Mouse (Mus musculus) liver, embryonic 12.5 days (tissue): ENCODE measurements around the gene Gpc6. TPM values are rescaled to one million over a fixed set of nuclear protein-coding genes. Genes with fewer than 3 reads are reported as not detected.

Experiments used
- ATAC-seq: fragments of 200-750 bp; cut with Nextera tagmentation; 2 replicates; pipeline ENCODE4 v1.8.0; 2017; ENCODE audit warnings: moderate number of reproducible peaks, mild to moderate bottlenecking, moderate library complexity
- H3K27ac ChIP-seq: fragments of 300-500 bp; sonication (generic); 2 replicates; pipeline ENCODE4 v1.5.1; 2016; ENCODE audit warnings: mild to moderate bottlenecking
- H3K27me3 ChIP-seq: fragments of 300-500 bp; sonication (generic); replicated peaks from 2 replicates; pipeline ENCODE4 v1.6.1; 2016; ENCODE audit warnings: mild to moderate bottlenecking, moderate library complexity
- H3K36me3 ChIP-seq: fragments of 300-500 bp; sonication (generic); 2 replicates; pipeline ENCODE4 v1.6.1; 2016; ENCODE audit warnings: mild to moderate bottlenecking, moderate library complexity
- H3K4me1 ChIP-seq: fragments of 300-500 bp; sonication (generic); 2 replicates; pipeline ENCODE4 v1.6.1; 2016
- H3K4me2 ChIP-seq: fragments of 300-500 bp; sonication (generic); 2 replicates; pipeline ENCODE4 v1.6.1; 2016; ENCODE audit warnings: mild to moderate bottlenecking, moderate library complexity
- H3K4me3 ChIP-seq: fragments of 300-500 bp; sonication (generic); 2 replicates; pipeline ENCODE4 v1.5.1; 2016; ENCODE audit warnings: mild to moderate bottlenecking, moderate library complexity
- H3K9ac ChIP-seq: fragments of 300-500 bp; sonication (generic); 2 replicates; pipeline ENCODE4 v1.6.1; 2016; ENCODE audit warnings: mild to moderate bottlenecking, moderate library complexity
- H3K9me3 ChIP-seq: fragments of 300-500 bp; sonication (generic); replicated peaks from 2 replicates; pipeline ENCODE4 v1.6.1; 2016; ENCODE audit warnings: mild to moderate bottlenecking, moderate library complexity
- WGBS: fragments of 180-500 bp; shearing (Covaris S2); methylation state at CpG from one replicate; pipeline ENCODE4 v1.1.7; 2016; ENCODE audit not compliant: insufficient replicate concordance; 5-methylcytosine and 5-hydroxymethylcytosine counted together
- polyA plus RNA-seq: library from polyadenylated mRNA; unstranded; fragments of >200 nt; fragmentation: Nextera tagmentation; extraction: Ambion mirVana; gene quantifications from 2 replicates; pipeline ENCODE4 v1.2.1, GENCODE M21; 2016

Gpc6 gene
- polyA plus RNA-seq, 1 experiment from 2014 or later, result 8.4 TPM

DNA sequence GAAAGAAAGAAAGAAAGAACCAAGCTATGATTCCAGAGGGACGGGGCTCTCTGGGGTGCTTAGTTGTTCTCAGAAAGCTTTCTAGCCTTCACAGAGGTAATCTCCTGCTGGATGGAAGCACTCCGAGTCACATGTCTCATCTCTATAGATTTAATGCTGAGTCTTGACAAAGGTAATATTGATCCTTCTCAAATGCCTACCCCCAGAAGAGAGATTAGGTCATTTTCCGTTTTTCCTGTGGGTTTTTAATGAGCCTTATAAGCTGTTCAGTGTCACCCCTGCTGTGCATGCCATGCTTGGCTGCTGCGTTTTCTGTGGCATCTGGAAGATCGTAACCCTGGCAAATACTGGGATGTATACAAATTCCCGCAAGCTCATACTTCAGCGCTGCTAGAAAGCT is 527.0 kb downstream of the Gpc6 start:
- Histone ChIP-seq H3K27me3 (no peaks in the 10 kb centered on the region), H3K36me3 (no peaks in the 10 kb centered on the region), H3K4me1 (no peaks in the 10 kb centered on the region), H3K27ac (no peak overlapping the region), H3K9ac (no peak overlapping the region), H3K9me3 (no peaks in the 10 kb centered on the region), H3K4me3 (no peak overlapping the region), H3K4me2 (no peak overlapping the region)
- ATAC-seq, result no peak
- WGBS, result 77% methylated on average over 7 of the region's 7 CpGs

DNA sequence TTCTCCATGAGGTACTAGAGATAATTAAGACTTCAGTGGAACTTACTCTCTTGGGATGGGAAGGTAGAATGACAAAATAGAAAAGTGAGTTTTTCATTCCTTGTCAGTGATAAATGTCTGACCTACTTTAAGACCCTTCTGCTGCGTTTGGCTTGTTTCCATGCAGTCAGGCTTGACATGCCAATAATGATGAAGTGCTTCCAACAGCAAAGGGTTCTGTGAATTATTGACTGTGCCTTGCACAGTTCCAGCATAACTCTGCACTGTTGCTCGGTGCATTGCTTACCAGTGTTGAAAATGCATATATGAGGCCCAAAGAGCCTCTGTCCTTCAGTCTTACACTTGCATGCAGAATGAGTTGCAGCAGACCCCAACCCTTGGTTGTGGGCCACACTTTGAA is 548.3 kb downstream of the Gpc6 start:
- 54% methylated on average over 2 of the region's 2 CpGs for WGBS
- no peak for ATAC-seq

DNA sequence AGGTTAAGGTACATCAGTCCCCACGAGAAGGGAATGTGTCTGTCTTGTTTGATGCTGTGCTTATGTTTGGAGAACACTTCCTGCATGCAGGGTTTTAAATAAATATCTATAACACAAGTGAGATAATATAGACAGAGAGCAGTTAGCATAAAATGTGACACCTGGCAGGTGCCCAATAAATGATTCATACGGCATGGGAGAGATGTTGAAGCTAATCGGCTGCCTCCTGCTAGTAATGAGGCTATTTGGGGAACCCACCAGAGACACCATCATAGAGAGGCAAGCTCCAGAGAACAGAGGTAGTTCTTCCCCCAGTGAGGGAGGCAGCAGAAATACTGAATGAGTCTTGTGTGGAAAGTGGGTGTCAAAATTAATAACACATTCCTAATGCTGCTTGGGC is 553.8 kb downstream of the Gpc6 start:
- Histone ChIP-seq H3K9me3 (no peaks in the 10 kb centered on the region), H3K9ac (no peak overlapping the region), H3K4me3 (no peak overlapping the region), H3K36me3 (no peaks in the 10 kb centered on the region), H3K4me1 (no peaks in the 10 kb centered on the region), H3K27ac (no peak overlapping the region), H3K27me3 (no peaks in the 10 kb centered on the region), H3K4me2 (no peak overlapping the region)
- no peak for ATAC-seq
- 64% methylated on average over 3 of the region's 3 CpGs for WGBS

More for the DNA sequence above, 548.3 kb downstream of the Gpc6 start:
- Histone ChIP-seq H3K4me3 (no peak overlapping the region), H3K9ac (no peak overlapping the region), H3K27me3 (no peaks in the 10 kb centered on the region), H3K36me3 (no peaks in the 10 kb centered on the region), H3K27ac (no peak overlapping the region), H3K4me1 (no peaks in the 10 kb centered on the region), H3K4me2 (no peak overlapping the region), H3K9me3 (no peaks in the 10 kb centered on the region)

DNA sequence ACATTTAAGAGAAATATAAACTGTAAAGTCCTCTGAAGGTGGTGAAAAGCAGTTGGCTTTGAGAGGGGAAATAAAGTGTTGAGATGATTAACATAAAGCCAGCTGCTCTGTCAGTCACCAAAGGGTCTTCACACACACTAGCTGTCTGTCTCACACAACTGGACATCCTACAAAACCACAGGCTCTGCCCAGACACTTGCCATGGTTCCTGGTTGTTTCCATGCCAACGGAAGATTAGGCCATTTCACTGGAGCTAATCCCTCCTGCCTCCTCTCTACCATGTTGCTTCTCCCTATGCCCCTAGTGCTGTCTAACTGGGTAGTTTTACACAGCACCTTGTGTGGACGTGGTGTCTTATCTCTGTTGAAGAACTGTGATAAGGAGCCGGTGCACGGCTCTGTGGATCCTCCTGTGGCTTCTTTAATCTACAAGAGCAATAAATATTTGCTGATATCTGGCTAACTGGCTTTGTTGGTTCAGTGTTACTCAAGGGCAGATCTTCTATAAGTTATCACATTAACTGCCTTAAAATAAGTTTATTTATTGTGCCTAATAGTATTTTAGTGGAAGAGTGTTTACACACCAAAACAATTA is 562.1 kb downstream of the Gpc6 start:
- Histone ChIP-seq H3K4me1 (no peaks in the 10 kb centered on the region), H3K36me3 (no peaks in the 10 kb centered on the region), H3K27ac (no peak overlapping the region), H3K9me3 (no peaks in the 10 kb centered on the region), H3K4me3 (no peak overlapping the region), H3K27me3 (no peaks in the 10 kb centered on the region), H3K9ac (no peak overlapping the region), H3K4me2 (no peak overlapping the region)
- no peak for ATAC-seq
- WGBS, result 28% methylated on average over 4 of the region's 4 CpGs

DNA sequence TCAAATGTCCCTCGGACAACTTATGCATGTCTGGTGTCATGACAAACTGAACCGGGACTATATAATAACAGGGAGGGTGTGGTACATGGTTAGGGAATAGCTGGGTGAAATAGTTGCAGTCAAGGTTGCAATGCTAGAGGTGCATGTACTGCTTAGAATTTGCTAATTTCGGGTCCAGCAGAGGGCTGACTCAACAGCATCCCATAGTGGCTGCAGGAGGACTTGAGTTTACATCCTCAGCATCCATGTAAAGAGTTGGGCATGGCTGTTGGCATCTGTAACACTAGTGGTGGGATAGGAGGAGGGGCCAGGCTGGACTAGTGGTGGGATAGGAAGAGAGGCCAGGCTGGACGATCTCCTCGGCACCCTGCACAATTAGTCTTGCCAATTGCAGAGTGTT is 565.4 kb downstream of the Gpc6 start:
- no peak overlapping the region for H3K4me2 ChIP-seq
- no peak for ATAC-seq
- no peak overlapping the region for H3K27ac ChIP-seq
- H3K9ac ChIP-seq, result no peak overlapping the region
- no peaks in the 10 kb centered on the region for H3K4me1 ChIP-seq
- no peaks in the 10 kb centered on the region for H3K36me3 ChIP-seq
- 62% methylated on average over 5 of the region's 5 CpGs for WGBS
- no peaks in the 10 kb centered on the region for H3K27me3 ChIP-seq
- H3K4me3 ChIP-seq, result no peak overlapping the region
- no peaks in the 10 kb centered on the region for H3K9me3 ChIP-seq

DNA sequence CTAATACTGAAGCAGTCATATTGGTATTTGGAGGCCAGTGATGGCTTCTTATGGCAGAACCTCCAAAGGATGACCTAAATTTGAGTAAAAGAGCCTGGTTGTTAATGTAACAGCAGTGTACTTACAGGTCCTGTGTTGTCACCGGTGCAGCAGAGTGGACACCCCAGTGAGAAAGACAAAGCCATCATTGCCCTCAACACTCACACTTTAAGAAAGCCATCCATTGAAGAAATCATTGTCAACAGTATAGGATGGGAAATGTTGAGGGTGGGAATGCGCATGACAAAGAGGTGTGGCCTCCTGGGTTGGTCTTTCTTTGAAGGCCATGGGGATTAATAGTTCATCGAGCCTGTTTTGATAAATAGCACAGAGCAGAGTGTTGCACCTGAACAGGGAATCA is 570.0 kb downstream of the Gpc6 start:
- WGBS, result 60% methylated on average over 3 of the region's 3 CpGs
- H3K27me3 ChIP-seq, result no peaks in the 10 kb centered on the region
- H3K4me2 ChIP-seq, result no peak overlapping the region
- H3K9me3 ChIP-seq, result no peaks in the 10 kb centered on the region
- H3K4me3 ChIP-seq, result no peak overlapping the region
- no peak overlapping the region for H3K9ac ChIP-seq
- no peaks in the 10 kb centered on the region for H3K36me3 ChIP-seq
- no peak for ATAC-seq
- H3K4me1 ChIP-seq, result no peaks in the 10 kb centered on the region
- no peak overlapping the region for H3K27ac ChIP-seq

DNA sequence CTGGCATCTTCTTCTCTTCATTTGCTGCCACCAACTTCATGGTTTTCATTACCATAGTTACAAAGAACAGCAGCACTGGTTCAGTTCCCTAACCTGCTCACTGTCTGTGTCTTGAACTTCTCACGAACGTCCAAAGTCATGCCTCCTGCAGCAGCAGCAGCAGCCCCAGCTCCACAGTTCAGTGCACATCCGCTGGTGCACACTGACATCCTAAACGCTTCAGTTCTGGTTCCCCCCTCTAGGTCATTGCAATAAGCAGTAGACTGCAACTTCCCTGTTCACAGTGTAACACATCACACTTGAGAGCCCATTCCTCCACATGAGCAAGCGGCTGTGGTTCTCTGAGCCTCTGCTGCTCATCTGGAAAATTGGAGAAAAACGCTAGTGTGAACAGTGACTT is 573.7 kb downstream of the Gpc6 start:
- 66% methylated on average over 6 of the region's 6 CpGs for WGBS
- Histone ChIP-seq H3K4me1 (no peaks in the 10 kb centered on the region), H3K9ac (no peak overlapping the region), H3K27me3 (no peaks in the 10 kb centered on the region), H3K36me3 (no peaks in the 10 kb centered on the region), H3K4me2 (no peak overlapping the region), H3K9me3 (no peaks in the 10 kb centered on the region), H3K4me3 (no peak overlapping the region), H3K27ac (no peak overlapping the region)
- ATAC-seq, result no peak

DNA sequence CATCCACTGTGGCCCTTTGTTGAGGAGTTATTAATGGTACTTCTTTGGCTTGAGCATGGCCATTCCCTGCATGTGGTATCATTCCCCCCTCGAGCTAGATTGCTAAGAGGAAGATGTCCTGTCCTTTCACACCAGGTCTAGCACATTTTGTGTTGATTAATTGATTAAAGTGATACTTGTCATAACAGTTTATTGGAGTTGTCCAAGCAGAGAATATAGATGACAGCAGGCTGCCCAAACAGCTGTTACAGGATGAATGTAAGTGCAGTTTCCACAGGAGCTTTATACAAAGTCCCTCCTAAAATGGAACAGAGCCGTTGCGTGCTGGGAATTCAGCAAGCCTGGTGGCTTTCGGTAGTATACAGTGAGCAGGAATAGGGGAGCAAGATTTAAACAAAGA is 574.2 kb downstream of the Gpc6 start:
- Histone ChIP-seq H3K4me1 (no peaks in the 10 kb centered on the region), H3K36me3 (no peaks in the 10 kb centered on the region), H3K9me3 (no peaks in the 10 kb centered on the region), H3K4me2 (no peak overlapping the region), H3K27me3 (no peaks in the 10 kb centered on the region), H3K9ac (no peak overlapping the region), H3K27ac (no peak overlapping the region), H3K4me3 (no peak overlapping the region)
- no peak for ATAC-seq
- WGBS, result 66% methylated on average over 4 of the region's 4 CpGs

DNA sequence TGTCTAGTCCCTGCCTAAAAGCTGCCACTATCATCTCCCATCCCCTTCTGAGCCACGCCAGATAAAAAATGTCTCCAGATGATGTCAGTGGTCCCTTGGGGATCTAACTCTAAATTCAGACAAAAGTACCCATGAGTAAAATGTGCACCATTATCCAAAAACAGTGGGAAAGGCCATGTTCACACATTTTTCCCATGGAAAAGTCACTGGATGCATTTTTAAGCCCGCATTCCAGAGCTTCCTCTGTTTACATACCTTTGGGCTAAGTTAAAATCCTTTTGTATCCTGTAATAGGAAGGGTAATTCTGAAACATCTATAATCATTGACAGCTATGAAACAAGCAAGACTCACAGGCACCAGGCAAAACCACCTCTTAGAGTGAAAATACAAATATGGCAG is 589.7 kb downstream of the Gpc6 start:
- no peaks in the 10 kb centered on the region for H3K9me3 ChIP-seq
- no peak for ATAC-seq
- H3K27me3 ChIP-seq, result no peaks in the 10 kb centered on the region
- no peak overlapping the region for H3K4me3 ChIP-seq
- no peak overlapping the region for H3K9ac ChIP-seq
- WGBS, result 65% methylated on average over 2 of the region's 2 CpGs
- H3K4me2 ChIP-seq, result no peak overlapping the region
- no peak overlapping the region for H3K27ac ChIP-seq
- H3K4me1 ChIP-seq, result no peaks in the 10 kb centered on the region
- H3K36me3 ChIP-seq, result no peaks in the 10 kb centered on the region

DNA sequence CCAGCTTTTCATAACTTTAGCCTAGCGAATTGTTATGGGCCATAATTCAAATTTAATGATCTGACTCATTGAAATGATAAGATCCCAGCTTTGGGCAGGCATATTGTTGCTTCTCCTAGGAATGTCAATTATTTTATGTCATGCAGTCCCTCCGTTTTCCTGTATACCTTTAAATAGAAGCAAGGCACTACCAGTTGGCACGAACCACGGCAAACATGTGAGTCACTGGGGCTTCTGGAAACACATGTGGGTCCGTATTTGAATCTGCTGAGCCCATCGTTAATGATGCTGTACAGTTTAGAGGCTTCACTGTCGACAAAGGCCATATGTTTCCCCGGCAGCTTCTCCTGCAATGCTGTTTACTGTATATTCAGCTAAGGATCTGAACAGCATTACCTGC is 594.5 kb downstream of the Gpc6 start:
- no peak for ATAC-seq
- Histone ChIP-seq H3K4me3 (no peak overlapping the region), H3K9ac (no peak overlapping the region), H3K9me3 (no peaks in the 10 kb centered on the region), H3K27me3 (no peaks in the 10 kb centered on the region), H3K4me1 (no peaks in the 10 kb centered on the region), H3K4me2 (no peak overlapping the region), H3K36me3 (no peaks in the 10 kb centered on the region), H3K27ac (no peak overlapping the region)
- WGBS, result 64% methylated on average over 8 of the region's 8 CpGs

DNA sequence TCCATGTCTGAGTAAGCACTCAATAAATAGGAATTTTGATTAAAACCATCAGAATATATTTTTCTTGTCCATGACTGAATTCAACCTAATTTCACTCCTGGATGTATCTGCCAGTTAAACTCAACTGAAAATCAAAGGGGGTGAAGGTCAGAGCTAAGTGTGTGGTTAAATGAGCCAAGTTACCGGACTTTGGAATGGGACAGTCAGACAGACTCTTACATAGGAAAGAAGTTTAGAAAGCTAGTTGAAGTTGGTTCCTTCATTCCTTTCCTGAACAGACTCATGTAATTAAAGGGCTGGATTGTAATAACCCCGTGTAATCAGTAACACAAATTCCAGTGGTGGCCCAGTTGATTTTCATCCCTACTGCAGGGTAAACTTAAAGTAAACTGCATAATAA is 595.6 kb downstream of the Gpc6 start:
- Histone ChIP-seq H3K27me3 (no peaks in the 10 kb centered on the region), H3K9ac (no peak overlapping the region), H3K4me1 (no peaks in the 10 kb centered on the region), H3K4me2 (no peak overlapping the region), H3K27ac (no peak overlapping the region), H3K4me3 (no peak overlapping the region), H3K9me3 (no peaks in the 10 kb centered on the region), H3K36me3 (no peaks in the 10 kb centered on the region)
- ATAC-seq, result no peak
- WGBS, result 75% methylated on average over 2 of the region's 2 CpGs

DNA sequence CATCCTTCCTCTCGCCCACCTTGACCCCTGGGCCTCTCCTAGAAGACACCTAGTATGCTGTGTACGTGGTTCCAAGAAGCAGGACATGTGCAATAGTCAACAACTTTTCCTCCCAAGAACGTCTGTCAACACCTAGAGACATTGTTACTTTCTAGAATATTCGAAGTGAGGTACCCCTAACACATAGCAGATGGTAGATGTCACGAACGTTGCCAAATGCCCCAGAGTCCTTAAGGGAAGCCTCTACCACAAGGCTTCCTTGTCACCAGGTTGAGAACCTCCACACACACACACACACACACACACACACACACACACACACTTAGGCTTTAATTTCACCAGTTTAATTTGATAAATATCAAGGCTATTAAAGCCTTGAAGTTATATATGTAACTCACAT is 600.0 kb downstream of the Gpc6 start:
- no peak overlapping the region for H3K27ac ChIP-seq
- H3K9me3 ChIP-seq, result no peaks in the 10 kb centered on the region
- WGBS, result 56% methylated on average over 6 of the region's 6 CpGs
- H3K27me3 ChIP-seq, result no peaks in the 10 kb centered on the region
- no peak overlapping the region for H3K9ac ChIP-seq
- no peak overlapping the region for H3K4me2 ChIP-seq
- H3K4me3 ChIP-seq, result no peak overlapping the region
- ATAC-seq, result no peak
- H3K36me3 ChIP-seq, result no peaks in the 10 kb centered on the region
- no peaks in the 10 kb centered on the region for H3K4me1 ChIP-seq

DNA sequence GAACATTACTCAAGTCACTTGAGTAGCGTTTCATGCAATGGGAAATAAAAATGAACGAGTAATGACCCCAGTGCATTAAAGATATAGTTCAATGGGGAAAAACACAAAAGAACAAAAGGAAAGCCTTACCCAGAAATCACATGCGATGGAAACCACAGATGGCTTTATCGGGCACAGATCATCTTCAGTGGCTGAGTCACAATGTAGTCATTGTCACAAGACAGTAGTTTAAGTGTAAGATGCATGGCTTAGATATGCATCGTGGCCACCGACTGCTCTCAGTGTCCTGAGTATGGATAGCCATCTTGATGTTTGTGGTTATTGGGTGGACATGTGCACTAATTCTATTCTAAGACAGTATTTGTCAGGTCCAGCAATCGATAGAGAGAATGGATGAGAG is 601.9 kb downstream of the Gpc6 start:
- H3K4me3 ChIP-seq, result no peak overlapping the region
- H3K27me3 ChIP-seq, result no peaks in the 10 kb centered on the region
- no peaks in the 10 kb centered on the region for H3K36me3 ChIP-seq
- no peaks in the 10 kb centered on the region for H3K9me3 ChIP-seq
- no peak overlapping the region for H3K27ac ChIP-seq
- no peak overlapping the region for H3K9ac ChIP-seq
- ATAC-seq, result no peak
- no peaks in the 10 kb centered on the region for H3K4me1 ChIP-seq
- WGBS, result 70% methylated on average over 7 of the region's 7 CpGs
- H3K4me2 ChIP-seq, result no peak overlapping the region
